Mouse (Mus musculus): Measurements from ENCODE around the gene Flnb.

Flnb gene

GRCm38 (mm10) chr14:7952610-7953254, 135.0 kb downstream of the Flnb start:
- no peak for DNase-seq

GRCm38 (mm10) chr14:7954071-7954471, 136.3 kb downstream of the Flnb start:
- no peak for DNase-seq

- no peak for DNase-seq
Observed at GRCm38 (mm10) chr14:7956427-7956826, 138.7 kb downstream of the Flnb start.

- no peak for DNase-seq
Observed at GRCm38 (mm10) chr14:7957049-7957448, 139.3 kb downstream of the Flnb start, which contains the start of gene Gm45521. Gm45521 (plus strand) TSS chr14:7957288.

GRCm38 (mm10) chr14:7960616-7961015, 142.9 kb downstream of the Flnb start:
- DNase-seq: peak; percentile 37

GRCm38 (mm10) chr14:7961714-7962113, 144.0 kb downstream of the Flnb start:
- DNase-seq: no peak

GRCm38 (mm10) chr14:7962626-7963025, 144.9 kb downstream of the Flnb start:
- DNase-seq: no peak

GRCm38 (mm10) chr14:7963160-7963559, 145.4 kb downstream of the Flnb start:
- no peak for DNase-seq

GRCm38 (mm10) chr14:7964219-7964889, 146.6 kb downstream of the Flnb start:
- peak; percentile 79 for DNase-seq

GRCm38 (mm10) chr14:7971889-7972493, 154.2 kb downstream of the Flnb start:
- DNase-seq: no peak

GRCm38 (mm10) chr14:7974643-7975042, 156.9 kb downstream of the Flnb start:
- DNase-seq: no peak

- DNase-seq: no peak
Observed at GRCm38 (mm10) chr14:7975177-7975576, 157.4 kb downstream of the Flnb start.

- no peak for DNase-seq
Observed at GRCm38 (mm10) chr14:7977471-7977870, 159.7 kb downstream of the Flnb start.

GRCm38 (mm10) chr14:7978183-7978582, 160.4 kb downstream of the Flnb start:
- no peak for DNase-seq

GRCm38 (mm10) chr14:7981226-7981625, 163.5 kb downstream of the Flnb start:
- DNase-seq: no peak

- no peak for DNase-seq
Observed at GRCm38 (mm10) chr14:7986913-7987312, 169.2 kb downstream of the Flnb start.

GRCm38 (mm10) chr14:7989371-7989770, 171.6 kb downstream of the Flnb start:
- DNase-seq: no peak

GRCm38 (mm10) chr14:7989961-7990360, 172.2 kb downstream of the Flnb start:
- DNase-seq: no peak

GRCm38 (mm10) chr14:7991108-7991776, 173.5 kb downstream of the Flnb start:
- DNase-seq: no peak

- DNase-seq: no peak
Observed at GRCm38 (mm10) chr14:7992158-7992557, 174.4 kb downstream of the Flnb start.

GRCm38 (mm10) chr14:7994271-7994767, 176.6 kb downstream of the Flnb start, which contains the start of gene Dnase1l3:
Dnase1l3 (minus strand) TSS chr14:7994573.
- no peak for DNase-seq

GRCm38 (mm10) chr14:7997255-7997696, 179.5 kb downstream of the Flnb start:
- DNase-seq: peak; percentile 92

- DNase-seq: no peak
Observed at GRCm38 (mm10) chr14:7999030-7999429, 181.3 kb downstream of the Flnb start.

Measured in cerebellum, adult 8-10 months (tissue).